Mouse (Mus musculus) intestine, embryonic 15.5 days (tissue): ENCODE results near the gene Gm281. TPM values are rescaled to one million over a fixed set of nuclear protein-coding genes. Genes with fewer than 3 reads are reported as not detected.

ENCODE experiments used
- ATAC-seq: fragments of 200-750 bp; cut with Nextera tagmentation; 2 replicates; pipeline ENCODE4 v1.8.0; 2017; ENCODE audit warnings: moderate TSS enrichment, moderate library complexity
- H3K27ac ChIP-seq: fragments of 300-500 bp; sonication (generic); 2 replicates; pipeline ENCODE4 v1.5.1; 2015; ENCODE audit warnings: mild to moderate bottlenecking, inconsistent platforms
- H3K27me3 ChIP-seq: fragments of 300-500 bp; sonication (generic); replicated peaks from 2 replicates; pipeline ENCODE4 v1.6.1; 2015; ENCODE audit warnings: inconsistent platforms
- H3K36me3 ChIP-seq: fragments of 300-500 bp; sonication (generic); 2 replicates; pipeline ENCODE4 v1.6.1; 2015; ENCODE audit warnings: inconsistent platforms
- H3K4me1 ChIP-seq: fragments of 300-500 bp; sonication (generic); replicated peaks from 2 replicates; pipeline ENCODE4 v1.6.1; 2015; ENCODE audit warnings: inconsistent platforms
- H3K4me2 ChIP-seq: fragments of 300-500 bp; sonication (generic); replicated peaks from 2 replicates; pipeline ENCODE4 v1.6.1; 2015; ENCODE audit warnings: mild to moderate bottlenecking, inconsistent platforms
- H3K4me3 ChIP-seq: fragments of 300-500 bp; sonication (generic); replicated peaks from 2 replicates; pipeline ENCODE4 v1.5.1; 2015; ENCODE audit warnings: inconsistent platforms
- H3K9ac ChIP-seq: fragments of 300-500 bp; sonication (generic); 2 replicates; pipeline ENCODE4 v1.6.1; 2015; ENCODE audit warnings: inconsistent platforms
- H3K9me3 ChIP-seq: fragments of 300-500 bp; sonication (generic); 2 replicates; pipeline ENCODE4 v1.6.1; 2016; ENCODE audit warnings: inconsistent platforms
- WGBS: fragments of 180-500 bp; shearing (Covaris S2); methylation state at CpG from one replicate; pipeline ENCODE4 v1.1.7; 2015; 5-methylcytosine and 5-hydroxymethylcytosine counted together
- polyA plus RNA-seq: library from polyadenylated mRNA; unstranded; fragments of >200 nt; fragmentation: Nextera tagmentation; extraction: Ambion mirVana; gene quantifications from 2 replicates; pipeline ENCODE4 v1.2.1, GENCODE M21; 2015

Gm281 gene
- polyA plus RNA-seq, 1 experiment from 2014 or later, result not detected

GRCm38 (mm10) chr14:13790001-13790400 is 124.3 kb downstream of the Gm281 start:
- WGBS, result 23% methylated on average over 1 of the region's 1 CpGs
- no peak overlapping the region for H3K4me2 ChIP-seq

DNA sequence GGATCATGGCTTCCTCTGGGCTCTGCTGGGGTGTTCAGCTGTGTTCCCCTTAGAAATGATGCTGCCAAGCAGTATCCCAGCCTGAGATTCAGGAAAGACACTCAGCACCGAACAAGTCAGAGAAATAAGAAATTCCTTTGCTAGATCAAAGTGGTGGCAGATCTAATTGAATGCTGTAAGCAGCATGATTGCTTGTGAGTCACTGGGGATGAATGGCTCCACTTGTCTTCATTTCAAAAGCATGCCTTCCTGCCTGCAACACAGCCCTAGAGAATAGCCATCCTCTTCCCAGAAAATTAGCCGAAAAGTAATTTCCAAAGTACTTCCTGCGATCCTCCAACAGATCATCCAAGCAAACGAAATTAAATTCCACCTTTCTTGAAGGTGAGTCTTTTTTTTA is 131.3 kb downstream of the Gm281 start:
- 77% methylated on average over 4 of the region's 4 CpGs for WGBS
- ATAC-seq, result no peak
- Histone ChIP-seq H3K27ac (no peak overlapping the region), H3K27me3 (no peaks in the 10 kb centered on the region), H3K4me2 (no peak overlapping the region), H3K9ac (no peak overlapping the region), H3K9me3 (no peaks in the 10 kb centered on the region), H3K36me3 (no peaks in the 10 kb centered on the region), H3K4me1 (no peaks in the 10 kb centered on the region), H3K4me3 (no peak overlapping the region)

More at GRCm38 (mm10) chr14:13790001-13790400, 124.3 kb downstream of the Gm281 start:
- H3K27ac ChIP-seq, result no peak overlapping the region
- H3K9ac ChIP-seq, result no peak overlapping the region
- no peak for ATAC-seq
- no peaks in the 10 kb centered on the region for H3K9me3 ChIP-seq
- no peaks in the 10 kb centered on the region for H3K27me3 ChIP-seq
- H3K4me3 ChIP-seq, result no peak overlapping the region
- no peaks in the 10 kb centered on the region for H3K36me3 ChIP-seq
- H3K4me1 ChIP-seq, result no peaks in the 10 kb centered on the region

- 67% methylated on average over 6 of the region's 6 CpGs for WGBS
- Histone ChIP-seq H3K9ac (no peak overlapping the region), H3K27me3 (no peaks in the 10 kb centered on the region), H3K4me2 (no peak overlapping the region), H3K27ac (no peak overlapping the region), H3K4me3 (no peak overlapping the region), H3K9me3 (no peaks in the 10 kb centered on the region), H3K4me1 (no peaks in the 10 kb centered on the region), H3K36me3 (no peaks in the 10 kb centered on the region)
- no peak for ATAC-seq
Observed at GRCm38 (mm10) chr14:13778383-13778782, 135.9 kb downstream of the Gm281 start.

- no peaks in the 10 kb centered on the region for H3K36me3 ChIP-seq
- no peaks in the 10 kb centered on the region for H3K4me1 ChIP-seq
- H3K27ac ChIP-seq, result no peak overlapping the region
- no peak overlapping the region for H3K4me2 ChIP-seq
- no peaks in the 10 kb centered on the region for H3K9me3 ChIP-seq
- 45% methylated on average over 2 of the region's 2 CpGs for WGBS
- H3K4me3 ChIP-seq, result no peak overlapping the region
- no peaks in the 10 kb centered on the region for H3K27me3 ChIP-seq
- H3K9ac ChIP-seq, result no peak overlapping the region
- no peak for ATAC-seq
Observed at GRCm38 (mm10) chr14:13771163-13771562, 143.1 kb downstream of the Gm281 start.

- Histone ChIP-seq H3K36me3 (no peaks in the 10 kb centered on the region), H3K4me1 (no peaks in the 10 kb centered on the region), H3K9me3 (no peaks in the 10 kb centered on the region), H3K9ac (no peak overlapping the region), H3K4me2 (no peak overlapping the region), H3K27me3 (no peaks in the 10 kb centered on the region), H3K4me3 (no peak overlapping the region), H3K27ac (no peak overlapping the region)
- 10% methylated on average over 1 of the region's 1 CpGs for WGBS
- peak; percentile 77 for ATAC-seq
Observed at GRCm38 (mm10) chr14:13770686-13771085, 143.6 kb downstream of the Gm281 start.

Other genes with a start within 250 kb of the Gm281 start
- not detected in 2 replicates for gene Sntn, start 243.6 kb downstream of the Gm281 start, polyA plus RNA-seq
- 3.6 and 4.2 TPM in 2 replicates for gene Atxn7, start 47.0 kb upstream of the Gm281 start, polyA plus RNA-seq
- 184 and 196 TPM in 2 replicates for gene Thoc7, start 47.4 kb upstream of the Gm281 start, polyA plus RNA-seq
- gene Psmd6, start 206.5 kb upstream of the Gm281 start, polyA plus RNA-seq, result 211 and 224 TPM in 2 replicates